Mouse (Mus musculus) heart, adult 2 months (tissue): Measurements from ENCODE around the gene Olfr1395. TPM values are rescaled to one million over a fixed set of nuclear protein-coding genes. Genes with fewer than 3 reads are reported as not detected.

ENCODE experiments used
- DNase-seq, 2 experiments: peaks; one replicate each; pipeline ENCODE4 v3.0.0; 2021
- H3K27ac ChIP-seq: fragments of 200-600 bp; 2 replicates; pipeline ENCODE4 v1.8.1; 2022
- H3K27me3 ChIP-seq: fragments of 200-500 bp; 2 replicates; pipeline ENCODE4 v1.6.1; 2012; ENCODE audit warnings: mild to moderate bottlenecking, low read length, inconsistent platforms, mixed read lengths; ENCODE audit not compliant: control insufficient read depth, insufficient read depth
- H3K36me3 ChIP-seq: fragments of 200-500 bp; 2 replicates; pipeline ENCODE4 v1.6.1; 2012; ENCODE audit warnings: low read length, inconsistent platforms; ENCODE audit not compliant: control insufficient read depth, insufficient read depth
- H3K4me1 ChIP-seq: fragments of 200-500 bp; 2 replicates; pipeline ENCODE4 v1.6.1; 2011; ENCODE audit warnings: low read length; ENCODE audit not compliant: control insufficient read depth, insufficient read depth
- H3K4me3 ChIP-seq: fragments of 200-600 bp; 2 replicates; pipeline ENCODE4 v1.8.1; 2022
- H3K79me2 ChIP-seq: fragments of 200-500 bp; replicated peaks from 2 replicates; pipeline ENCODE4 v1.6.1; 2012; ENCODE audit warnings: mild to moderate bottlenecking, inconsistent platforms, low read length, moderate library complexity, mixed read lengths; ENCODE audit not compliant: control insufficient read depth, insufficient read depth
- H3K9ac ChIP-seq: fragments of 200-500 bp; 2 replicates; pipeline ENCODE4 v1.6.1; 2012; ENCODE audit warnings: low read depth, mild to moderate bottlenecking, control low read depth, inconsistent platforms, low read length, mixed read lengths
- CTCF ChIP-seq: fragments of 200-600 bp; IDR thresholded peaks from 2 replicates; pipeline ENCODE4 v1.8.1; 2022; ENCODE audit warnings: antibody characterized with exemption, mild to moderate bottlenecking, moderate library complexity
- EP300 ChIP-seq: fragments of 200-500 bp; IDR thresholded peaks from 2 replicates; pipeline ENCODE4 v1.6.1; 2011; ENCODE audit warnings: low read depth, low read length, control low read depth; ENCODE audit not compliant: insufficient read depth
- POLR2A ChIP-seq: fragments of 200-500 bp; IDR thresholded peaks from 2 replicates; pipeline ENCODE4 v1.6.1; 2011; ENCODE audit warnings: mild to moderate bottlenecking, low read depth, low read length, control low read depth; ENCODE audit not compliant: insufficient read depth
- WGBS: fragments of 180-500 bp; shearing (Covaris S2); methylation state at CpG from one replicate; pipeline ENCODE4 v1.1.7; 2018; 5-methylcytosine and 5-hydroxymethylcytosine counted together
- intact Hi-C: fragments of 180-260 bp; cut with DNase I; formaldehyde crosslinking; loops from one replicate; pipeline ENCODE4 v1.15.1; 2025
- polyA plus RNA-seq: library from polyadenylated mRNA; depleted of rRNA; stranded (reverse); fragments of >200 nt; gene quantifications from 2 replicates; pipeline ENCODE4 v1.2.3, GENCODE M21; 2012
- total RNA-seq, 2 experiments: library from RNA; stranded (reverse); gene quantifications; 2 replicates each; pipeline ENCODE4 v1.2.3; 2021

The Olfr1395 gene
- total and polyA plus RNA-seq, 3 experiments: 0.12 TPM; not detected in 2

DNA sequence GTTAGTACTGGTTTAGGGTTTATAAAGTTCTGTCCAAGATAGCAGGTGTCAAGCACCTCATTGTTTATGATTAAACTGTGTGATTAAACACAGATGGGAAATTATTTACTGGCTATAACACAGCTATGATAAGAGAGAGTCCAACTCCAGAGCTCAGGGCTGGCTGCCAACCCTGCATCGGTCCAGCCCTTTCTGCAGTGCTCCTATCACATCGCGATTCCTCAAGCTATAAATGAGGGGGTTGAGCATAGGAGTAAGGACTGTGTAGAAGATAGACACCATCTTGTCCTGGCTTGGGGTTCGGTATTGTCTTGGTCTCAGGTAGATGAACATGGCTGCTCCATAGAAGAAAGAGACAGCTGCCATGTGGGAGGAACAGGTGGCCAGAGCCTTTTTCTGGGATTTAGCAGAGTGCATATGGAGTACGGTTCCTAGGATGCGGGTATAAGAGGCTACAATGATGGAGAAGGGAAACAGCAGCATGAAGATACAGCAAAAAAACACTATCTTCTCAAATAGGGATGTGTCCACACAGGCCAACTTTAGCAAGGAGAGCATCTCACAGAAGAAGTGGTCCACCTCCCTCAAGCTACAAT is 29.4 kb upstream of the Olfr1395 start:
- intact Hi-C loops: no loop called here
- Histone ChIP-seq H3K36me3 (peaks cover 2% of the 10 kb centered on the region; the same call in 1 of the 2 replicates), H3K4me3 (no peak overlapping the region), H3K4me1 (peaks cover 7% of the 10 kb centered on the region), H3K27me3 (no peaks in the 10 kb centered on the region), H3K9ac (no peak overlapping the region), H3K27ac (peak overlapping the region; percentile 73; the same call in 1 of the 2 replicates), H3K79me2 (no peaks in the 10 kb centered on the region)
- no peak for DNase-seq
- no peak for TF ChIP-seq POLR2A
- TF ChIP-seq EP300: no peak
- no peak for TF ChIP-seq CTCF
- whole genome bisulfite sequencing: 48% methylated on average over 6 of the region's 6 CpGs

- 26% methylated on average over 2 of the region's 2 CpGs for WGBS
- no peaks in the 10 kb centered on the region for H3K27me3 ChIP-seq
- peaks cover 2% of the 10 kb centered on the region; the same call in 1 of the 2 replicates for H3K36me3 ChIP-seq
- peaks cover 5% of the 10 kb centered on the region for H3K4me1 ChIP-seq
- no peak overlapping the region for H3K4me3 ChIP-seq
- H3K9ac ChIP-seq: no peak overlapping the region
- no peak for DNase-seq
- no peaks in the 10 kb centered on the region for H3K79me2 ChIP-seq
- intact Hi-C loops: loop anchor here (2.0 kb wide), 1 partner anchor 73 kb away; the partner anchor contains the start of gene Btnl9
- peak overlapping the region; percentile 73 for H3K27ac ChIP-seq
- no peak for TF ChIP-seq CTCF
- no peak for TF ChIP-seq POLR2A
- TF ChIP-seq EP300: no peak
Measured at GRCm38 (mm10) chr11:49114158-49114557, 27.9 kb upstream of the Olfr1395 start.

GRCm38 (mm10) chr11:49114774-49115173 is 27.3 kb upstream of the Olfr1395 start, which contains the start of gene Olfr1396:
Gene Olfr1396, minus strand, starts transcription at chr11:49114874.
- no peaks in the 10 kb centered on the region for H3K27me3 ChIP-seq
- peaks cover 2% of the 10 kb centered on the region; the same call in 1 of the 2 replicates for H3K36me3 ChIP-seq
- intact Hi-C loops: loop anchor here (2.0 kb wide), 1 partner anchor 72 kb away; the partner anchor contains the start of gene Btnl9
- no peak within 1 kb of the TSS for H3K9ac ChIP-seq
- H3K4me3 ChIP-seq: no peak within 1 kb of the TSS
- no peak for DNase-seq
- H3K27ac ChIP-seq: peak within 1 kb of the TSS; percentile 73
- no peak for TF ChIP-seq EP300
- TF ChIP-seq CTCF: no peak
- no peak for TF ChIP-seq POLR2A
- H3K79me2 ChIP-seq: no peaks in the 10 kb centered on the region
- peaks cover 5% of the 10 kb centered on the region for H3K4me1 ChIP-seq

- Histone ChIP-seq H3K27ac (peak overlapping the region; percentile 67), H3K27me3 (no peaks in the 10 kb centered on the region), H3K79me2 (no peaks in the 10 kb centered on the region), H3K36me3 (no peaks in the 10 kb centered on the region), H3K4me1 (no peaks in the 10 kb centered on the region; the same call in 1 of the 2 replicates), H3K9ac (no peak overlapping the region), H3K4me3 (peak overlapping the region; percentile 1; the same call in 1 of the 2 replicates)
- intact Hi-C loops: no loop called here
- DNase-seq: peak in 1 of 2 experiments; percentile 18
- 31% methylated on average over 3 of the region's 3 CpGs for WGBS
- peak; percentile 47; the same call in 1 of the 2 replicates for TF ChIP-seq POLR2A
- 0 out of 2 replicates have a peak, but pooled peaks have one; percentile 67 for TF ChIP-seq EP300
- TF ChIP-seq CTCF: no peak
Measured at GRCm38 (mm10) chr11:49119635-49120034, 22.4 kb upstream of the Olfr1395 start.

- H3K36me3 ChIP-seq: no peaks in the 10 kb centered on the region
- no peaks in the 10 kb centered on the region for H3K79me2 ChIP-seq
- no peaks in the 10 kb centered on the region for H3K27me3 ChIP-seq
- TF ChIP-seq CTCF: no peak
- no peak for TF ChIP-seq EP300
- TF ChIP-seq POLR2A: no peak
- 87% methylated on average over 2 of the region's 2 CpGs for WGBS
- no peaks in the 10 kb centered on the region; the same call in 1 of the 2 replicates for H3K4me1 ChIP-seq
- DNase-seq: no peak
- intact Hi-C loops: no loop called here
- H3K27ac ChIP-seq: no peak overlapping the region
- H3K9ac ChIP-seq: no peak overlapping the region
- no peak overlapping the region for H3K4me3 ChIP-seq
Measured at GRCm38 (mm10) chr11:49124169-49124568, 17.9 kb upstream of the Olfr1395 start.

- TF ChIP-seq CTCF: no peak
- WGBS: 40% methylated on average over 1 of the region's 1 CpGs
- Histone ChIP-seq H3K79me2 (no peaks in the 10 kb centered on the region), H3K27ac (peak within 1 kb of the TSS; percentile 47), H3K9ac (no peak within 1 kb of the TSS), H3K36me3 (no peaks in the 10 kb centered on the region; the same call in 1 of the 2 replicates), H3K4me3 (no peak within 1 kb of the TSS), H3K4me1 (peaks cover 5% of the 10 kb centered on the region), H3K27me3 (no peaks in the 10 kb centered on the region)
- intact Hi-C loops: loop anchor here (2.0 kb wide), 1 partner anchor 37 kb away; no protein-coding TSS in a partner anchor
- no peak for DNase-seq
Measured at GRCm38 (mm10) chr11:49154077-49154476, 12.0 kb downstream of the Olfr1395 start, which contains the start of gene Olfr1394. Gene Olfr1394, plus strand, starts transcription at chr11:49154377.
